Mouse (Mus musculus): Measurements from ENCODE around the gene Fuca1. TPM values are rescaled to one million over a fixed set of nuclear protein-coding genes. Genes with fewer than 3 reads are reported as not detected.
"Not testable (repeated sequence)": the region's sequence is repeated elsewhere in the genome, so short reads cannot be mapped to it uniquely, and the experiment has no call there.

Fuca1 gene
- polyA plus RNA-seq, 1 experiment from 2014 or later = 65.1 TPM

DNA sequence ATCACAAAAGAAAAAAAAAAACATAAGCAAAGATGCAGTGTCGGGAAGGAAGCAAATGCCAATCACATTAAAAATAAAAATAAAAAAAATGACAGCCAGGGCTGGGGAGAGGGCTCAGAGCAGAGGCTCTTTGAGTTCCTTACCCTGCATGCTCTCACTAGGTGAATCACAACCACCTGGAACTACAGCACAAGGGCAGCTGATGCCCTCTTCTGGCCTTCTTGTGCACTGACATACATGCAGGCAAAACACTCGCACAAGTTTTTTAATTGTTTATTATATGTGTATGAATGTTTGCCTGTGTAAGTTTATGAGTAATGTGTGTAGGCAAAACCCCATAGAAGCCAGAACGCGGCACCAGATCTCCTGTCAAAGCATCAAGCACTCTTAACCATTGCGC is 11.3 kb downstream of the Fuca1 start:
- DNase-seq = peak; percentile 48
- H3K9ac ChIP-seq = no peak overlapping the region
- peak; percentile 68 for TF ChIP-seq CTCF (IDR thresholded peaks at IDR 0.05; ENCODE audit: low read depth)
- H3K36me3 ChIP-seq (ENCODE audit: insufficient read depth) = peaks cover 28% of the 10 kb centered on the region
- 56% methylated on average over 5 of the region's 5 CpGs for WGBS
- no peaks in the 10 kb centered on the region for H3K4me1 ChIP-seq (ENCODE audit: insufficient read depth)
- no peaks in the 10 kb centered on the region for H3K27me3 ChIP-seq (ENCODE audit: insufficient read depth, low read length)
- no peak overlapping the region for H3K27ac ChIP-seq (ENCODE audit: low read depth)
- no peak overlapping the region for H3K4me3 ChIP-seq (ENCODE audit: low read depth, low read length)
- ATAC-seq (ENCODE audit: insufficient read depth) = no peak
- no peak overlapping the region for H3K4me2 ChIP-seq
- H3K9me3 ChIP-seq (ENCODE audit: low read depth, low read length) = no peaks in the 10 kb centered on the region

DNA sequence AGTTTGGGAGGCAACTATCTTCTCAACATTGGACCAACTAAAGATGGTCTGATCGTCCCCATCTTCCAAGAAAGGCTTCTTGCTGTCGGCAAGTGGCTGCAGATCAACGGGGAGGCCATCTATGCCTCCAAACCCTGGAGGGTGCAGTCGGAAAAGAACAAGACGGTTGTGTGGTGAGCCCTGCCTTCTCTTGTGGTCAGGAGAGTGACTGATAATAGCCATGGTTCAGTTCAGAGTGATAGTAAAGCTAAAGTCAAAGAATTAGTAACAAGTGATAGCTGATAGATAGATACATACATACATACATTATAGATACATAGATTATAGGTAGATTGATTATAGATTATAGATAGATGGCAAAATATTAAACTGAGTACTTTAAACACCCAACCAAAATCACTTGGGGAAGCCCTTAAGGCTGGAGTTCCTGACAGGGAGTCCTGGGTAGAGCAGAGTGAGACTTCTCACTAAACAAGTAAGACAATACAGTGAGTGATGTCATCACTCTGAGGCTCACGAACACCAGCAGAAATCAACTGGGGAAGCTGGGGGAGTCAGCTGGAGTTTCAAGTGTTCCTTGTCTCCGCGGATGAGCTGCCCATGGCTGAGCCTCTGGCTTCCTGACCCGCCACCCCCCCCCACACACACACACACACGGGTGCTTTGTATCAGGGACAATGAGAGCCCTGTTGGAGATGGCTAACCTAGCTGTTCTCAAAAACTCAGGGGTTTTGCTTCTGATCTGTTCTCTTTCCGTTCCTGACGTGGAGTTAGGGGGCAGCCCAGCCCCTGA is 14.4 kb downstream of the Fuca1 start:
- TF ChIP-seq CTCF (IDR thresholded peaks at IDR 0.05; ENCODE audit: low read depth) = no peak
- Histone ChIP-seq H3K9ac (no peak overlapping the region), H3K27ac (ENCODE audit: low read depth) (no peak overlapping the region), H3K4me3 (ENCODE audit: low read depth, low read length) (no peak overlapping the region), H3K4me1 (ENCODE audit: insufficient read depth) (no peaks in the 10 kb centered on the region), H3K27me3 (ENCODE audit: insufficient read depth, low read length) (no peaks in the 10 kb centered on the region), H3K4me2 (no peak overlapping the region), H3K9me3 (ENCODE audit: low read depth, low read length) (no peaks in the 10 kb centered on the region), H3K36me3 (ENCODE audit: insufficient read depth) (peaks cover 45% of the 10 kb centered on the region)
- ATAC-seq (ENCODE audit: insufficient read depth) = no peak
- no peak for DNase-seq
- WGBS = 53% methylated on average over 12 of the region's 12 CpGs

- no peaks in the 10 kb centered on the region for H3K27me3 ChIP-seq (ENCODE audit: insufficient read depth, low read length)
- no peak for TF ChIP-seq CTCF (IDR thresholded peaks at IDR 0.05; ENCODE audit: low read depth)
- no peaks in the 10 kb centered on the region for H3K9me3 ChIP-seq (ENCODE audit: low read depth, low read length)
- H3K36me3 ChIP-seq (ENCODE audit: insufficient read depth) = peaks cover 45% of the 10 kb centered on the region
- no peak overlapping the region for H3K27ac ChIP-seq (ENCODE audit: low read depth)
- 51% methylated on average over 5 of the region's 5 CpGs for WGBS
- no peak for DNase-seq
- H3K4me2 ChIP-seq = no peak overlapping the region
- no peak overlapping the region for H3K9ac ChIP-seq
- ATAC-seq (ENCODE audit: insufficient read depth) = no peak
- no peak overlapping the region for H3K4me3 ChIP-seq (ENCODE audit: low read depth, low read length)
- no peaks in the 10 kb centered on the region for H3K4me1 ChIP-seq (ENCODE audit: insufficient read depth)
Measured at GRCm38 (mm10) chr4:135935502-135935901, 15.0 kb downstream of the Fuca1 start.

GRCm38 (mm10) chr4:135938858-135939257 is 18.3 kb downstream of the Fuca1 start:
- no peak for TF ChIP-seq CTCF (IDR thresholded peaks at IDR 0.05; ENCODE audit: low read depth)
- Histone ChIP-seq H3K9me3 (ENCODE audit: low read depth, low read length) (no peaks in the 10 kb centered on the region), H3K36me3 (ENCODE audit: insufficient read depth) (peaks cover 31% of the 10 kb centered on the region; the same call in 1 of the 2 replicates), H3K4me3 (ENCODE audit: low read depth, low read length) (no peak overlapping the region), H3K27me3 (ENCODE audit: insufficient read depth, low read length) (no peaks in the 10 kb centered on the region), H3K9ac (no peak overlapping the region), H3K27ac (ENCODE audit: low read depth) (no peak overlapping the region), H3K4me2 (no peak overlapping the region), H3K4me1 (ENCODE audit: insufficient read depth) (no peaks in the 10 kb centered on the region)
- WGBS = 74% methylated on average over 7 of the region's 7 CpGs
- DNase-seq (no peak), ATAC-seq (ENCODE audit: insufficient read depth) (no peak)

- H3K4me2 ChIP-seq; H3K4me3 ChIP-seq (ENCODE audit: low read depth, low read length); ATAC-seq (ENCODE audit: insufficient read depth); H3K9me3 ChIP-seq (ENCODE audit: low read depth, low read length); H3K27me3 ChIP-seq (ENCODE audit: insufficient read depth, low read length); H3K4me1 ChIP-seq (ENCODE audit: insufficient read depth); H3K27ac ChIP-seq (ENCODE audit: low read depth); H3K9ac ChIP-seq: not testable (repeated sequence)
- TF ChIP-seq CTCF (IDR thresholded peaks at IDR 0.05; ENCODE audit: low read depth) = peak; percentile 34
- H3K36me3 ChIP-seq (ENCODE audit: insufficient read depth) = peaks cover 24% of the 10 kb centered on the region; the same call in 1 of the 2 replicates
- WGBS = 81% methylated on average over 8 of the region's 8 CpGs
- DNase-seq = peak; percentile 19
Measured at GRCm38 (mm10) chr4:135941026-135941425, 20.5 kb downstream of the Fuca1 start.

DNA sequence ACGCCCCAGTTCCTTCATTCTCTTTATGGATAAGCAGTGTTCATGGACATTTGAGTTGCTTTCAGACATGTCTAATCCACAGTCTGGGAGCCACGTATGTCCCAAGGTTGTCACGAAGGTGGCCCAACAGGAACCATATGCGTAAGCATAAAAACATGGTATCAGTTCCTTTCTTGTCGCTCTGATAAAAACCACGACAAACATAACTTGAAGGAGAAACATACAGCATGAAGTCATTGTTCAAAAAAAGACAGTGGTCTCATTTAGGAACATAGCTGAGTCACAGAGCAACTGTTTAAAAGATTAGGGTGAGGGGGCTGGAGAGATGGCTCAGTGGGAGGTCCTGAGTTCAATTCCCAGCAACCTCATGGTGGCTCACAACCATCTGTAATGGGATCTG is 21.7 kb downstream of the Fuca1 start:
- no peaks in the 10 kb centered on the region for H3K9me3 ChIP-seq (ENCODE audit: low read depth, low read length)
- peaks cover 21% of the 10 kb centered on the region; the same call in 1 of the 2 replicates for H3K36me3 ChIP-seq (ENCODE audit: insufficient read depth)
- no peak for TF ChIP-seq CTCF (IDR thresholded peaks at IDR 0.05; ENCODE audit: low read depth)
- DNase-seq (no peak), ATAC-seq (ENCODE audit: insufficient read depth) (no peak)
- H3K9ac ChIP-seq = no peak overlapping the region
- H3K4me3 ChIP-seq (ENCODE audit: low read depth, low read length) = no peak overlapping the region
- no peaks in the 10 kb centered on the region for H3K27me3 ChIP-seq (ENCODE audit: insufficient read depth, low read length)
- H3K4me2 ChIP-seq = no peak overlapping the region
- H3K4me1 ChIP-seq (ENCODE audit: insufficient read depth) = 0 out of 2 replicates have a peak, but pooled peaks cover 3% of the 10 kb centered on the region
- H3K27ac ChIP-seq (ENCODE audit: low read depth) = no peak overlapping the region
- 76% methylated on average over 6 of the region's 6 CpGs for WGBS

DNA sequence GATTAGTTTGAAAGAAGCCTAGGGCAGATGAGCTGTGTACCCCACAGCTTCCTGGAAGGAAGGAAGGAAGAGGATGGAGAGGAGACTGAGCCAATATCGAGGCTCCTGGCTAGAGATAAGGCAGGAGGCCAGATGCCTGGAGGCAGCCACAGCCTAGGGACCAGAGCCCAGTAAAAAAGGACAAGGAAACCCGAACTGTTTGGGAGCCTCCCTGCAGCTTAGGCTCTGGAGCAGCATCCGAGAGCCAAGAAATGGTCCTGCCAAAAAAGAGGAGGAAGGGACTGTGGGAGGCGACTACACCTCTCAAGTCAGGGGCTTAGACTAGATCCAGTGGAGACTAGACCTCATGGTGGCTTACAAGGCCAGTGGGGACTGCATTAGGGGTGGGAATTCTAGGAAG is 22.9 kb downstream of the Fuca1 start:
- Histone ChIP-seq H3K4me2 (no peak overlapping the region), H3K9ac (no peak overlapping the region; the same call in 1 of the 2 replicates), H3K9me3 (ENCODE audit: low read depth, low read length) (no peaks in the 10 kb centered on the region), H3K27me3 (ENCODE audit: insufficient read depth, low read length) (no peaks in the 10 kb centered on the region), H3K4me1 (ENCODE audit: insufficient read depth) (0 out of 2 replicates have a peak, but pooled peaks cover 3% of the 10 kb centered on the region), H3K27ac (ENCODE audit: low read depth) (no peak overlapping the region), H3K4me3 (ENCODE audit: low read depth, low read length) (no peak overlapping the region), H3K36me3 (ENCODE audit: insufficient read depth) (peaks cover 15% of the 10 kb centered on the region; the same call in 1 of the 2 replicates)
- DNase-seq (no peak), ATAC-seq (ENCODE audit: insufficient read depth) (no peak)
- WGBS = 44% methylated on average over 4 of the region's 4 CpGs
- TF ChIP-seq CTCF (IDR thresholded peaks at IDR 0.05; ENCODE audit: low read depth) = no peak
